Mouse (Mus musculus) cerebellum, adult 11 months (tissue): ENCODE results near the gene Loxl1.

Source experiments
- DNase-seq: peaks from one replicate; pipeline ENCODE4 v3.0.0; 2022

Loxl1 gene

DNA sequence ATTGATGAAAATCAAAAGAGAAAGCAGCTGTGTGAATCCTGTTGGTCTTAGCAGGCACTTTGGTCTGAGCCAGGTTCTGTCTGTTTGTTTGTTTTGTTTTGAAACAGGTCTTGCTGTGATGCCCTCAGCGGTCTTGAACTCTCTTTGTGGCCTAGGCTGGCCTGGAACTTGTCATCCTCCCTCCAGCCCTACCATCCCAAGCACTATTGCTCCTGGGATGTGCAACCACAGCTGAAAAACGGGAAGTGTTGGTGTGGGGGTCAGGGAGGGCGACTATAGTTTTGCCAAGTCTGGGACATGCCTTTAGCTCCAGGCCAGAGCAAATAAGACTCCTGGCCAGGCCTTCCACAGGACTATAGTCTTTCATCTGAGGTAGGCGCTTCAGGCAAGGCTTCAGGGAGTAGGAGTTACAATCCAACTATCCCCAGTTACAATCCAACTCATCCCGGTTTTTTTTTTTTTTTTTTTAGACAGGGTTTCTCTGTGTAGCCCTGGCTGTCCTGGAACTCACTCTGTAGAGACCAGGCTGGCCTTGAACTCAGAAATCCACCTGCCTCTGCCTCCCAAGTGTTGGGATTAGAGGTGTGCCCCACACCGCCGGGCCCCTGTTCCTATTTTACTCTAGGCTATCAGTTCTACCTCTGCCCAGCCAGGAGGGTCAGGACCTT, 64.1 kb downstream of the Loxl1 start:
- no peak for DNase-seq

DNA sequence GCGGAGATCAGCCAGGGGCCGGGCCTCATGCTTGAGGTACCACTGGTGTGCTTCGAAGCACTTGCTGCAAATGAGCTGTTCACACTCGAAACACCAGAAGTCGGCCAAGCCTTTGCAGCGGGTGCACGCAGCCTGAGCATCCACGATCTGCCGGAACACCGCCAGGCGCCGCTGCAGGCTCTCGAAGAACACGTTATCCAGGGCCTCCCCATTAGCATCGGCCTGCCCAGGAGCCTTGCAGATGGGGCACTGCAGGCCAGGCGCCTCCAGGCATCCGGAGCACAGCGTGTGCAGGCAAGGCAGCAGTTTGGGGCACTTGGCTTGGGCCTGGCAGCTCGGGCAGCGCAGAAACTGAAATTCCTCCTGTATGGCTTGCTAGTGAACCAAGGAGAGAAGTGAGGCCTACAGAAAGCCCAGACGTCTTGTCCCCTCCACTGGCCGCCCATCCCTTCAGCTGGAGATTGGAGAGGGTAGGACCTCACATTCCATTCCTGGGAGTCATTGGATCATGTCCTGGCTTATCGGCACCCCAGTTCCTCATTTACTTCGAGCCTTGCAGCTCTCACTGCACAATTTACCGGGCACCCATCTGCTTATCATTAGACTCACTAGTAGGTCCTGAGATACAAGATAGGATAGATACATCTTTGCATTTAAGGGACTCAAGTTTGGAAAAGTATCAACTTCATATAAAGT, 65.8 kb downstream of the Loxl1 start:
- DNase-seq: peak; percentile 72

DNA sequence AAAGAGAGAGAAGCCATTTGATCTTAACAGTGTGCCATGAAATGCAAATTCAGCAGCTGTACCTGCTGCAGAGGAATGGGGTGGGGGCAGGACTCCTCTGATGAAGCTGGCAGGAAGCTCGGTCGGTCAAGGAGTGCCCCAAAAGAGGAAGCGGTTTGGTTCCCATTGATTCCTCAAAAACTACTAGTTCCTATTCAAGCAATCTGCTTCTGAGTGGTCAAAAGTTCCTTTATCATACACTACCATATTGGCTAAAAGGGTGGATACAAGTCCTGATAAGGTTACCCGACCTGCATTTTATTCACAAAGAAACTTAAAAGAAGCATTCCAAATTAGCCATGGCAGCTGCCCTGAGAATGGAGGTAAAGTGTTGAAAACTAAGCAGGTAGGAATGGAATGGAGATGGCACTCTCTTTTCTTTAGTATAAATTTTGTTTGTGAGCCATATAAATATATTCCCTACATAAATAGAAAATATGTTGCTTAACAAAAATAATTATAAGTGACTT, 66.8 kb downstream of the Loxl1 start:
- DNase-seq: no peak

DNA sequence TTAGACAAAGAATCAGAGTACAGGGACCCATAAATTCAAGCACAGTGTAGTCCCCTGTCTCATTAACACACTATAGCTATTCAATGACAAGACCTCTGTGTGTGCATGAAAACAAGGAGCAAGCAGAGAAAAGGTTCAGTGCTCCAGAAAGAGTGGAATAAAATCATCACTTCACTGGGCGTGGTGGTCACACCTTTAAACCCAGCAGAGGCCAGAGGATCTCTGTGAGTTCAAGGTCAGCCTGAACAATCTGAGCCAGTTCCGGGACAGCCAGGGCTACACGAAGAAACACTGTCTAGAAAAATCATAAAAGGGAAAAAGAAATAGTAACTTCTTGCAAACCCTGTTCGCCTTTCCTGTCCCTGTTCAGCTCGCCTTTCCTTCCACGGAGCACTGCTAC, 69.3 kb downstream of the Loxl1 start:
- DNase-seq: no peak

DNA sequence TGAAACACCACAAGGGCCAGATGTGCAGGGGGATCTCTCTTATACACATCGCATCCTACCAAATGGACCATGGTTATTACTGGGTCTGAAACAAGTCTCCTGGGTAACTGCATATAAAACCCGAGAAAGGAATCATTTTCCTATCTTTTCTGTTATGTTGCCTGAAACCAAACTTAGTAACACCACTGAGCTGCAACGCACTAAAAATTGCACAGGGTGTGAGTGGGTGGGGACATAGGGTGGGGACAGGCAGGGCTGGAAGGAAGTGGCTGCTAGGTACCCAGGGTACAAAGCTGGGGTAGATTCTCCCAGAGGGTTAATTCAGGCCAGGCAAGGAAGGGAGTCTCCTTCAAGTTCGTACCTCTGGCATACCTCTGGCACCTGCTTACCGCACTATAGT, 70.3 kb downstream of the Loxl1 start:
- no peak for DNase-seq

DNA sequence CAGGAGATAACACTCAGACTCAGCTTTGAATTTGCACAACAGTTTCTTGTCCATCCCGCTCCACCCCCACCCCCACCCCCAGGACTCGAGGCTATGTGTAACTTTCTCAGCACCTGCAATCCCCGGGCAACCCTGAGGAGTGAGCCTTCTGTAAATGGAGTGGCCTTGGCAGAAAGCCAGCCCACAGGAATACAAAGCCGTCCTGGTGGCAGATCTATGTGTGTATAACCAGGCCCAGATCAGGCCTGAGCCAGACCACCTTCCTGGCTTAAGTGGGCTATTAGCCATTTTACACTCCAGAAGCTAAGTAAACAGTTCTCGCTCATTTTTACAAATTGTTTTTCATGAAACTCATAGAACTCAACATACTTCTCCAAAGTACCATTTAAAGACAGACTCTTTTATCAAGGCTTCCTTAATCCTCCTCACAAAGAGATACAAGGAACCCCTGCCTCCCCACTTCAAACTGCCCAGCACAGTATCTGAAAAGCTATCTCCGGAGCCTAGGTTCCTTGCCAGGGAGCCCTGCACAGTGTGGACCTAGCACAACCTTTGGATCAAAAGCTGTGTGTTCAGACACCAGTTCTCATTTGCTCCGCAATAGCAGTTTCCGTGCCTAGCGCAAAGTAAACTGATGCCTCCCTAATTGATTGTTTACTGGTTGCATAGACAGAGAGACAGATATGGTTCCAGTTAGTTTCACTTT, 71.1 kb downstream of the Loxl1 start:
- DNase-seq: no peak
